Mouse (Mus musculus) urinary bladder, postnatal 25 days (tissue): ENCODE measurements around the gene Eif1.
"Not testable (repeated sequence)": the region's sequence is repeated elsewhere in the genome, so short reads cannot be mapped to it uniquely, and the experiment has no call there.

Source experiments
- DNase-seq: peaks from one replicate; pipeline ENCODE4 v3.0.0; 2022; ENCODE audit warnings: low spot score

Gene Eif1

DNA sequence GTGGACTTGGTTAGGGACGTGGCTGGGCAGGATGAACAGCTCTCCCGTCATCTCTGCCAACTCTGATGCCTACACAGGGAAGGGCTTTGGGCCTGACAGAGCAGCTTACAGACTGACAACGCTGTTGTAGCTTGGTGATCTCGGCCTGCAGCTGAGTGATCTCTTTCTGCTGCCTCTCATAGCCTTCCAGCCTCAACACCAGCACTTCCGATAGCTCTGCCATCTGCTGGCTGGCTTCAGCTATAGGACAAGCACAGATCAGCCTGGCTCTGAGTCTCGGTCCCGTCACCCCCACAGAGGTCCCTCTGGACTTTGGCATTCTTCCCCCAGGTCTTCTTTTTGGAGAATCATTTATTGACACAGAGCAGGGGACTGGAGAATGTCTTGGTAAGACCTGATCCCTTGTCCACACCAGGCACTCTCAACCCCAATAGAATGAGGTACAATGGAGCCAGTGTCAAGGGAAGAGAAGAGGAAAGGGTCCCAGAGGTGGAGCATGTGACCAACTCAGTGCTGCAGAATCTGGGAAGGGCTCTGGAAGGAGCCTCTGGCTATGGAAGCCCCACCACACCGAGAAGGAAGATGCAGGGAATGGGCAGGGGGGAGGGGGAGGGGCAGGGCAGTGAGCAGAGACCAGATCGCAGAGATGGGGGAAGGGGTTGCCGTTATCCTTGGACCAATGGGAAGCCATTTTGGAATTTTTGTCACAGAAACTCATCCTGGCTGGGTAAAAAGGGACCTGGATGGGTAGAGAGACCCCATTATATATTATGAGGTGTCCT is 32.6 kb downstream of the Eif1 start:
- DNase-seq = no peak

GRCm38 (mm10) chr11:100355151-100355951 is 35.7 kb downstream of the Eif1 start:
- peak; percentile 41 for DNase-seq

DNA sequence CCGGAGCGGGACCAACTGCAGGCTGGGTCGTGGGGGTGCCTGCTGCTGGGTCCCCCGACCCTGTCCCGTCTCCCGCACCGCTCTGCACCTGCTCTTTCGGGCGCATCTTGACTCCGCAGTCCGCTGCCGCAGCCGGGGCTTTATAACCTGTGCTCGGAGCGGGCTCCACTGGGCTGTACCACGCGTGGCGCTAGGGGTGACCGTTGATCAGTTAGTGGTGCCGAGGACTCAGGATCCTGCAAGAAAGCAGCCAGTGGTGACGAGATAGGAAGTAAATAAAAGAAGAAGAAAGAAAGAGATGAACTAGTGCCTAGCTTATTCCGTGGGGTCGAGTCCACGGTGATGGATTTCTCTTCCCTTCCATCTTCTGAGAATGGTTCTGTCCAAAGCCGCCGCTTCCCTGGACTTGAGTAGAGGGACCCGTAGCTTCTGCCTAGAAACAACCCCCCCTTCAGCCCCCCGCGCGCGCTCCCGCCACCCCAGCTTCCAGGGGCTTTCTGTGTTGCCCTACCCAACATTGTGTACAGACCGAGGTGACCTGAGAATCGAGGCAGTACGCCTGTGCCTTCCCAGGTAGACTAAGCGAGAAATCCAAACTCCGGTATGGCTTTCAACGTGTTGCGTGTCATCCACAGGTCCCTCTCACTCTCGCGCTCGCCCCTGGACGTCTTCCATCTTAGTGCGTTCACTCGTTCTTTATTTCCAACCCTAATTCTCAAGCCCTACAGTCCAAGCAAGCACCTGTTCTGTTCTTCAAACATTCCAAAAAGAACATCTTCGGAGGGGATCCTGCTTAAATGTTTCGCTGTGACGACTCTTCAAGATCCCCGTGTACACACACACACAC is 36.5 kb downstream of the Eif1 start, which contains the start of gene Hap1:
Gene Hap1, minus strand, starts transcription at position 157 of the 847 bp plus-strand sequence.
- peak; percentile 66 for DNase-seq

GRCm38 (mm10) chr11:100356819-100357211 is 37.1 kb downstream of the Eif1 start:
- DNase-seq = no peak

- no peak for DNase-seq
Observed at GRCm38 (mm10) chr11:100357408-100357807, 37.7 kb downstream of the Eif1 start.

DNA sequence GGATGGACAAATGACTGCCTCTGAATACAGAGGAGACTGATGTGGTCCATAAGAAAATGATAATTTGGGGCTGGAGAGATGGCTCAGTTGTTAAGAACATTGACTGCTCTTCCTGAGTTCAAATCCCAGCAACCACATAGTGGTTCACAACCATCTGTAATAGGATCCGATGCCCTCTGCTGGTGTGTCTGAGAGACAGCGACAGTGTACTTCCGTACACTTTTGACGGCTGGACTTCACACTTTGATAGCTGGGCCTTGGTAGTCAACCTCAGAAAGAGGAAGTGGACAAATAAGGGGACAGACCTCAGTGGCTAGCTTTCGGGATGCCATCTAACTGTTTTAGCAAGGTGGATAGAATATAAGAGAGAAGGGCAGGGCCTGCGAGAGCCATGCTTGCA is 40.5 kb downstream of the Eif1 start:
- no peak for DNase-seq

GRCm38 (mm10) chr11:100361059-100361458 is 41.4 kb downstream of the Eif1 start:
- not testable (repeated sequence) for DNase-seq

GRCm38 (mm10) chr11:100362209-100362978 is 42.7 kb downstream of the Eif1 start:
- DNase-seq = peak; percentile 73

DNA sequence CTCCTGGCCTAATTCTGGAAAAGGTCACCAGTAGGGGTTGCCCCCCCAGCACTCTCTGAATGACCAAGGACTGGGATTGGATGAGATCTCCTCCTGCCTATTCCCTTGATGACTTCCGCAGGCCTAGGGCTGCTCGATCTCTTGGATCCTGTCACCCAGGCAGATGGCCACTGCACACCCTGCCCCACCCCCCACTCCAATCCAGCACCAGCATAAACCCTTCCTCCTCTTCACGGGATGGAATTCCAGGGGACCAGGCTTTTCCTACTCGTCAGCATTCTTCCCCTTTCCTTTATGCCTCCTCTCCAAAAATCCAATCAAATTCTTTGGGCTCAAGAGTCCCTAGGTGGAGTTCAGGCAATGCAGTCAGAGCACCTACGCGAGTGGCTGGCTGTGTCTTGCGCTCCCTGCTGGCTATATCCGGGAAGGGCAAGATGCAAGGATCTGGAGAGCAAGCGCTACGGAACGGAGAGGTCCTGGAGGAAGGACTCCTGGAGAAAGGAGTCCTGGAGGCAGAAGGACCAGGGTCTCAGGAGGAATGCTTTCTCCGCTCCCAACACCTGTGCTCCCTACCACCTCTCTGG is 43.4 kb downstream of the Eif1 start:
- peak; percentile 61 for DNase-seq

DNA sequence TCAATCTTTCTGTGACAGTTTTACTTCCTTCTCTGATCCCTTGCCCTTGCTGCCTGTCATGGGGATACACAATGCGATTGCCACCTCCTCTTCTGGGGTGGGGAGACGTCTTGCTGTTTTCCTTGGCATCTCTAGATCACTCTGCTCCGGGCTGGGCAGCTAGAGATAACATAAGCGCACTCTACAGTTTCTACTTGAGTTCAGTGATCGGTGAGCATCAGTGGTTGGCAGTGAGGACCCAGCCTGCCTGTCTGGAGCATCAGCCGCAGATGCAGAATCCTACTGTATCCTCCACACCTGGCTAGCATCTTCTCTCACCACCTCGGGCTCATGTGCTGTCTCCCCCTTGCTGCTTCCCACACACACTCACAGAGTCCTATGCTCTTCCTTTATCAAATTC is 49.5 kb downstream of the Eif1 start:
- no peak for DNase-seq

- DNase-seq = no peak
Observed at GRCm38 (mm10) chr11:100369822-100370221, 50.1 kb downstream of the Eif1 start.
